ENCODE assay signal across 13 mouse cellular contexts in the genomic region with DNA sequence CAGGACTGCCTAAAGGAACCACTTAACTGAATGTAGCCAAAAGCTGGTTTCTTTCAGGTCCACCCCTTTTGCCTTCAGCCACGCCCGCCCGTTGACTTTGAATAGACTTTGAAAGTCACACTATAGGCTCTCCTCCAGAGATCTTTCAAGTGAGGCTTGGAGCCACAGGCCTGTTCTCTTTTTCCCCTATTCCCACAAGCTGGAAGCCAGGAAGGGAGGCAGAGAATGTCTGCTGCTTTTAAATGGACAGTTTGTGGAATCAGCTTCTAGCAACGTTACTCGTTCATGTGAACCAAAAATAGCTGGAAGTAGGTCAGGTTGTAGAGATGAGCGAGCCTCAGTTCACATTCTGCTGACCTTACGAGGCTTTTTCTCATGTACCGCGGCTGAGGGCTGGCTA.
DNase-seq lines count a peak whose midpoint lies in the region; ATAC-seq and TF ChIP-seq lines count a peak whose summit lies in the region.
"Had no signal": no experiment of that assay in that cellular context is flagged by ENCODE, and none has a peak within 500 bp of the region (broad histone marks: within the 10 kb centered on the region; RNA-seq: fewer than 3 reads in every experiment).

No protein-coding gene starts in this region.

- peaks cover 16% of the 10 kb centered on the region for H3K4me1 ChIP-seq in heart, postnatal 0 days (ENCODE audit: control insufficient read depth, insufficient read depth)
- H3K4me1 ChIP-seq: embryonic facial prominence, embryonic 15.5 days had no signal

- WGBS in heart, postnatal 0 days: 44% methylated on average over 9 of the region's 9 CpGs

- peak overlapping the region; percentile 44 for H3K4me3 ChIP-seq in gastrocnemius, adult 2 months
- no peak overlapping the region for H3K4me3 ChIP-seq in heart, postnatal 0 days (ENCODE audit: low read depth, low read length)
- H3K4me3 ChIP-seq: embryonic facial prominence, embryonic 15.5 days; stomach, embryonic 15.5 days had no signal

- H3K9ac ChIP-seq in heart, postnatal 0 days (replicated peaks; ENCODE audit: low read depth, low read length): no peak overlapping the region
- H3K9ac ChIP-seq: embryonic facial prominence, embryonic 15.5 days; stomach, embryonic 15.5 days had no signal

- H3K4me2 ChIP-seq in heart, postnatal 0 days (ENCODE audit: low read depth, low read length): no peak overlapping the region
- H3K4me2 ChIP-seq: embryonic facial prominence, embryonic 15.5 days; stomach, embryonic 15.5 days had no signal

- H3K27me3 ChIP-seq in heart, postnatal 0 days (ENCODE audit: control insufficient read depth, insufficient read depth, low read length): no peaks in the 10 kb centered on the region
- H3K27me3 ChIP-seq: CH12.LX; embryonic facial prominence, embryonic 15.5 days; stomach, embryonic 15.5 days had no signal

- no peaks in the 10 kb centered on the region for H3K9me3 ChIP-seq in heart, postnatal 0 days (replicated peaks; ENCODE audit: control insufficient read depth, low read length)
- H3K9me3 ChIP-seq: embryonic facial prominence, embryonic 15.5 days; stomach, embryonic 15.5 days had no signal

- H3K36me3 ChIP-seq in heart, postnatal 0 days (replicated peaks; ENCODE audit: control insufficient read depth, insufficient read depth, low read length): no peaks in the 10 kb centered on the region
- H3K36me3 ChIP-seq: embryonic facial prominence, embryonic 15.5 days; stomach, embryonic 15.5 days had no signal

- intact Hi-C loops in gastrocnemius, adult 2 months (cut with DNase I): loop anchor here (5.0 kb wide), 1 partner anchor 86 kb away; no protein-coding TSS in a partner anchor
- intact Hi-C loops in gastrocnemius, postnatal 14 days (cut with DNase I; ENCODE audit: low total_unique reads): loop anchor here (10.0 kb wide), 1 partner anchor 137 kb away; a partner anchor contains a TSS

- peak; percentile 60; the same call in 1 of the 2 replicates for ATAC-seq in heart, postnatal 0 days (ENCODE audit: insufficient read depth, low read depth)
- no peak for ATAC-seq in erythroid progenitor cell, adult 5-6 weeks (replicated peaks; ENCODE audit: low FRiP score, poor library complexity, severe bottlenecking)
- ATAC-seq: intestine, postnatal 0 days; lung, postnatal 0 days had no signal

- no peak for TF ChIP-seq CTCF in gastrocnemius, adult 2 months (IDR thresholded peaks at IDR 0.05)
- TF ChIP-seq CTCF in heart, postnatal 0 days (IDR thresholded peaks at IDR 0.05; ENCODE audit: low read depth): no peak

- no peak for TF ChIP-seq EP300 in heart, postnatal 0 days (IDR thresholded peaks at IDR 0.05; ENCODE audit: low read depth)

- peak overlapping the region; percentile 90 for H3K27ac ChIP-seq in gastrocnemius, adult 2 months
- peak overlapping the region; percentile 43 for H3K27ac ChIP-seq in heart, postnatal 0 days (ENCODE audit: low read depth)
- H3K27ac ChIP-seq: embryonic facial prominence, embryonic 15.5 days; stomach, embryonic 15.5 days had no signal

- peak; percentile 49 for DNase-seq in gastrocnemius, adult 2 months
- DNase-seq in gastrocnemius, postnatal 14 days: no peak
- peak; percentile 12 for DNase-seq in urinary bladder, postnatal 14 days (ENCODE audit: low spot score)
- DNase-seq in urinary bladder, postnatal 4 days (ENCODE audit: low spot score in 2 of 2): no peak
- DNase-seq in heart, postnatal 0 days (ENCODE audit: low spot score): peak; percentile 46
- no peak for DNase-seq in ovary, adult 18-20 months (ENCODE audit: low spot score)
- DNase-seq in adrenal gland, adult 2 months: no peak

Comparison
In these comparisons a context has a peak if more than half of its experiments do, and no peak if none do; other contexts are left out.
1. DNase-seq: peak in gastrocnemius, adult 2 months (single experiment), urinary bladder, postnatal 14 days (single experiment) and heart, postnatal 0 days (single experiment); none in gastrocnemius, postnatal 14 days (single experiment), urinary bladder, postnatal 4 days (0 of 2), ovary, adult 18-20 months (single experiment) and adrenal gland, adult 2 months (single experiment).